Mouse (Mus musculus) small intestine, adult 2 months (tissue): ENCODE results near the gene Rpa2.

Source experiments
- CTCF ChIP-seq: fragments of 200-500 bp; IDR thresholded peaks from 2 replicates; pipeline ENCODE4 v1.5.1; 2012; ENCODE audit warnings: low read depth, mild to moderate bottlenecking, control low read depth, inconsistent platforms, low read length, moderate library complexity, mixed read lengths; ENCODE audit not compliant: insufficient replicate concordance, insufficient read length; ENCODE audit errors: extremely low read depth
- POLR2A ChIP-seq: fragments of 200-500 bp; IDR thresholded peaks from 2 replicates; pipeline ENCODE4 v1.6.1; 2012; ENCODE audit warnings: low read depth, mild to moderate bottlenecking, control low read depth, inconsistent platforms, low read length, moderate library complexity

DNA sequence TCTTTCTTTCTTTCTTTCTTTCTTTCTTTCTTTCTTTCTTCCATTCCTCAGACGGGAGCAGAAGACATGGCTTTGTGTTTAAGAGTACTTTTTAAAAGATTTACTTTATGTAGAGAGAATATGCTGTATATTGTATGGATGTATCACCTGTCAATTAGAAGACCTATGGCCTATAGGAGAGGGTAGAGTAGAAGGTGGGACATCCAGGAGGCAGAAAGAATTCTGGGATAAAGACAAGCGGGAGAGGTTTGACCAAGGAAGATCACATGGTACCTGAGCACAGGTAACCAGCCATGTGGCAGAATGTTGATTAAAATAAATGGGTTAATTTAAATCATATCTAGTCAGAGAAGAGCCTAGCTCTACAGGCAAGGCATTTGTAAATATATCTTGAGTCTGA is 33.4 kb upstream of the Rpa2 start:
- TF ChIP-seq POLR2A = no peak
- no peak for TF ChIP-seq CTCF
